Mouse (Mus musculus) stomach, embryonic 14.5 days (tissue): Measurements from ENCODE around the gene Smarce1. TPM values are rescaled to one million over a fixed set of nuclear protein-coding genes. Genes with fewer than 3 reads are reported as not detected.
"Not testable (repeated sequence)": the region's sequence is repeated elsewhere in the genome, so short reads cannot be mapped to it uniquely, and the experiment has no call there.

Experiments
- ATAC-seq: fragments of 200-750 bp; cut with Nextera tagmentation; 2 replicates; pipeline ENCODE4 v1.8.0; 2017; ENCODE audit warnings: low read depth, moderate TSS enrichment; ENCODE audit not compliant: insufficient number of reproducible peaks, insufficient read depth, low FRiP score
- H3K27ac ChIP-seq: fragments of 300-500 bp; sonication (generic); 2 replicates; pipeline ENCODE4 v1.5.1; 2014; ENCODE audit warnings: mild to moderate bottlenecking, low read length, moderate library complexity, mixed read lengths
- H3K27me3 ChIP-seq: fragments of 300-500 bp; sonication (generic); 2 replicates; pipeline ENCODE4 v1.6.1; 2014; ENCODE audit warnings: low read length, control low read depth, mixed read lengths; ENCODE audit not compliant: control insufficient read depth, insufficient read depth
- H3K36me3 ChIP-seq: fragments of 300-500 bp; sonication (generic); 2 replicates; pipeline ENCODE4 v1.6.1; 2014; ENCODE audit warnings: mild to moderate bottlenecking, control low read depth, low read length, moderate library complexity, mixed read lengths; ENCODE audit not compliant: control insufficient read depth, insufficient read depth
- H3K4me1 ChIP-seq: fragments of 300-500 bp; sonication (generic); 2 replicates; pipeline ENCODE4 v1.6.1; 2014; ENCODE audit warnings: low read length, control low read depth, mixed read lengths; ENCODE audit not compliant: control insufficient read depth, insufficient read depth
- H3K4me2 ChIP-seq: fragments of 300-500 bp; sonication (generic); replicated peaks from 2 replicates; pipeline ENCODE4 v1.6.1; 2014; ENCODE audit warnings: low read depth, low read length, control low read depth
- H3K4me3 ChIP-seq: fragments of 300-500 bp; sonication (generic); 2 replicates; pipeline ENCODE4 v1.5.1; 2014; ENCODE audit warnings: low read depth, low read length, control low read depth
- H3K9ac ChIP-seq: fragments of 300-500 bp; sonication (generic); replicated peaks from 2 replicates; pipeline ENCODE4 v1.6.1; 2014; ENCODE audit warnings: low read depth, mild to moderate bottlenecking, control low read depth, low read length, moderate library complexity, mixed read lengths
- H3K9me3 ChIP-seq: fragments of 300-500 bp; sonication (generic); 2 replicates; pipeline ENCODE4 v1.6.1; 2016; ENCODE audit warnings: low read depth, low read length, control low read depth; ENCODE audit not compliant: control insufficient read depth
- WGBS: fragments of 180-500 bp; shearing (Covaris S2); extraction: QIAGEN DNeasy Blood & Tissue Kit; methylation state at CpG from one replicate; pipeline ENCODE4 v1.1.7; 2014; 5-methylcytosine and 5-hydroxymethylcytosine counted together
- polyA plus RNA-seq: library from polyadenylated mRNA; unstranded; fragments of >200 nt; fragmentation: Nextera tagmentation; extraction: Ambion mirVana; gene quantifications from 2 replicates; pipeline ENCODE4 v1.2.1, GENCODE M21; 2014

The Smarce1 gene
- polyA plus RNA-seq, 1 experiment from 2014 or later = 156 TPM

GRCm38 (mm10) chr11:99255316-99255715 is 24.5 kb upstream of the Smarce1 start:
- Histone ChIP-seq H3K9ac (no peak overlapping the region), H3K4me3 (no peak overlapping the region), H3K27me3 (no peaks in the 10 kb centered on the region), H3K4me1 (no peaks in the 10 kb centered on the region), H3K27ac (no peak overlapping the region), H3K36me3 (no peaks in the 10 kb centered on the region), H3K4me2 (no peak overlapping the region), H3K9me3 (no peaks in the 10 kb centered on the region)
- 90% methylated on average over 8 of the region's 8 CpGs for WGBS
- no peak for ATAC-seq

DNA sequence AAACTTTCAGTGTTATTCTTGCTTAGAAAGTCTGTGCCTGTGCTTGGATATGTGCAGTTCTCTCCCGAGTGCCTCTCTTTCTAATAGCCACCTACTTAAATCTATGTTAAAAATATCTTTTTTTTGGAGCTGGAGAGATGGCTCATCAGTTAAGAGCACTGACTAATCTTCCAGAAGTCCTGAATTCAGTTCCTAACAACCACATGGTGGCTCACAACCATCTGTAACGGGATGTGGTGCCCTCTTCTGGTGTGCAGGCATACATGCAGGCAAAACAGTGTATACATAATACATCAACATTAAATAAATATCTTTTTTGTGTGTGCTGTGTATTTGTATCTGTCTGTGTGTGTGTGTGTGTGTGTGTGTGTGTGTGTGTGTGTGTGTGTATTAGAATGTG is 23.1 kb upstream of the Smarce1 start:
- H3K4me2 ChIP-seq = no peak overlapping the region
- no peak for ATAC-seq
- H3K27ac ChIP-seq = no peak overlapping the region
- H3K9me3 ChIP-seq = no peaks in the 10 kb centered on the region
- no peak overlapping the region for H3K4me3 ChIP-seq
- 63% methylated on average over 2 of the region's 2 CpGs for WGBS
- H3K4me1 ChIP-seq = no peaks in the 10 kb centered on the region
- no peak overlapping the region for H3K9ac ChIP-seq
- H3K27me3 ChIP-seq = no peaks in the 10 kb centered on the region
- H3K36me3 ChIP-seq = no peaks in the 10 kb centered on the region

DNA sequence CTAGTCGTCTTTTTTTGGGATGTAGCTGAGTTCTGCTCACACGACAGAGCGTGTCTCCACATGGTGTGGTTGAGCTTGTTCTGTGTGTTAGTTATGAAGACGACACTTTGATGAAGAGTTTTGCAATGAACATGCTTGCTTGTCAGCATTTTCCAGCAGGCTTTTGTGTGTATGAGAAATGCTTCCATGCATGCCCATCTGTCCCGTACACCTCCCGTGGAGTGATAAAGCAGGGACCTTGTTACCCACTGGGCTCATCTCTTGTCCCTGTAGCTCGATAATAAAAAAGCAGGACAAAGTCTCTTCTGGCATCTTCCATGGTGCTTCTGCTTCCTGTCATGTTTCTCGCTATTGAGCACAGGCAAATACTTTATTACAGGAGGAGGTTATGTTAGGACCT is 21.9 kb upstream of the Smarce1 start:
- H3K36me3 ChIP-seq = no peaks in the 10 kb centered on the region
- no peak overlapping the region for H3K4me3 ChIP-seq
- H3K9me3 ChIP-seq = no peaks in the 10 kb centered on the region
- no peak overlapping the region for H3K27ac ChIP-seq
- no peaks in the 10 kb centered on the region for H3K4me1 ChIP-seq
- ATAC-seq = no peak
- no peak overlapping the region for H3K4me2 ChIP-seq
- no peaks in the 10 kb centered on the region for H3K27me3 ChIP-seq
- H3K9ac ChIP-seq = no peak overlapping the region
- 76% methylated on average over 8 of the region's 8 CpGs for WGBS

DNA sequence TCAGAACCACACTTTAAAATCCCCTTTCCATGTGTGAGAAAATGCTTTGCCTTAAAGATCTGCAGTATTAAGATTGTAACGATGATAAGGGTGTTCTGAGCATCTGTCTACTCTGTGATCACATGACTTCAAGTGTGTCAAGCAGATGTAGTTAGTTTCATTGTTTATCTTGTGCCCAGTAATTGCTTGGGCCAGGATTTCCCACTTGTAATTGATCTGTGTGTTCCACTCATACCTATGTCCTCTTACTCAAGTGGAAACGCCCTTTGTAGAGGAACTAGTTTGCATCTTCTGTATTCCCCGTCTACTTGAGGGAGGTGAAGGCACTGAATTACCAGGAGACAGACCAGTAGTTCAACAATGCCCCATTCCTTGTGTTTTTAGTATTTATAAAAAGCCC is 19.8 kb upstream of the Smarce1 start:
- no peaks in the 10 kb centered on the region for H3K27me3 ChIP-seq
- ATAC-seq = no peak
- WGBS = 52% methylated on average over 3 of the region's 3 CpGs

DNA sequence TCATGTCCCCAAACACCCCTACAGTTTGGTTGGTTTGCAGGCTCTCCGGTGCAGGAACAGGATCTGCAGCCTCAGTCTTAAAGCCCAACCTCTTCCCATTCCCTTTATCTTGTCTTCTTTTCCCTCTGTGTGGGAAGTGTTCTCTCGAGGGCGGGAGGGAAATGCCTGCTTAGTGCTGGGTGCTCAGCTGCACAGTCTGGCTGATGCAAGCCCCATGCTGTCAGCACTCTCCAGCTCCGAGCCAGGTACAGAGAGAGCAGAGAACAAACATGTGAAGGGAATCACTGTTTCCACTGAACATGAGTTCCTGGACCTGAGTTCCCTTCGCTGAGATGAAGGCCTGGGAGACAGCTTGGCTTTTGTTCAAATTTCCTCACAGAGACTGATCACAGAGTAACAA is 19.4 kb upstream of the Smarce1 start:
- Histone ChIP-seq H3K9ac (no peak overlapping the region), H3K4me2 (no peak overlapping the region), H3K9me3 (no peaks in the 10 kb centered on the region), H3K4me1 (no peaks in the 10 kb centered on the region), H3K36me3 (no peaks in the 10 kb centered on the region), H3K27ac (no peak overlapping the region), H3K27me3 (no peaks in the 10 kb centered on the region), H3K4me3 (no peak overlapping the region)
- ATAC-seq = no peak
- 47% methylated on average over 5 of the region's 5 CpGs for WGBS

More for the DNA sequence above, 19.8 kb upstream of the Smarce1 start:
- Histone ChIP-seq H3K27ac (no peak overlapping the region), H3K4me2 (no peak overlapping the region), H3K9ac (no peak overlapping the region), H3K36me3 (no peaks in the 10 kb centered on the region), H3K9me3 (no peaks in the 10 kb centered on the region), H3K4me3 (no peak overlapping the region), H3K4me1 (no peaks in the 10 kb centered on the region)

- Histone ChIP-seq H3K9me3 (no peaks in the 10 kb centered on the region), H3K4me1 (no peaks in the 10 kb centered on the region), H3K36me3 (no peaks in the 10 kb centered on the region), H3K27ac (no peak overlapping the region), H3K9ac (no peak overlapping the region), H3K4me2 (no peak overlapping the region), H3K4me3 (no peak overlapping the region), H3K27me3 (no peaks in the 10 kb centered on the region)
- ATAC-seq = no peak
- WGBS = 59% methylated on average over 4 of the region's 4 CpGs
Measured at GRCm38 (mm10) chr11:99249115-99249514, 18.3 kb upstream of the Smarce1 start.

- Histone ChIP-seq H3K27ac (no peak overlapping the region), H3K9me3 (no peaks in the 10 kb centered on the region), H3K4me2 (no peak overlapping the region), H3K36me3 (no peaks in the 10 kb centered on the region), H3K9ac (no peak overlapping the region), H3K27me3 (no peaks in the 10 kb centered on the region), H3K4me3 (no peak overlapping the region), H3K4me1 (no peaks in the 10 kb centered on the region; the same call in 1 of the 2 replicates)
- ATAC-seq = no peak
- WGBS = 98% methylated on average over 4 of the region's 4 CpGs
Measured at GRCm38 (mm10) chr11:99247916-99248315, 17.1 kb upstream of the Smarce1 start.

- not testable (repeated sequence) for H3K27me3 ChIP-seq, H3K27ac ChIP-seq, H3K4me3 ChIP-seq, ATAC-seq, H3K9ac ChIP-seq, H3K4me2 ChIP-seq, H3K36me3 ChIP-seq, H3K9me3 ChIP-seq, H3K4me1 ChIP-seq
- WGBS = 52% methylated on average over 3 of the region's 3 CpGs
Measured at GRCm38 (mm10) chr11:99244519-99244918, 13.7 kb upstream of the Smarce1 start.

DNA sequence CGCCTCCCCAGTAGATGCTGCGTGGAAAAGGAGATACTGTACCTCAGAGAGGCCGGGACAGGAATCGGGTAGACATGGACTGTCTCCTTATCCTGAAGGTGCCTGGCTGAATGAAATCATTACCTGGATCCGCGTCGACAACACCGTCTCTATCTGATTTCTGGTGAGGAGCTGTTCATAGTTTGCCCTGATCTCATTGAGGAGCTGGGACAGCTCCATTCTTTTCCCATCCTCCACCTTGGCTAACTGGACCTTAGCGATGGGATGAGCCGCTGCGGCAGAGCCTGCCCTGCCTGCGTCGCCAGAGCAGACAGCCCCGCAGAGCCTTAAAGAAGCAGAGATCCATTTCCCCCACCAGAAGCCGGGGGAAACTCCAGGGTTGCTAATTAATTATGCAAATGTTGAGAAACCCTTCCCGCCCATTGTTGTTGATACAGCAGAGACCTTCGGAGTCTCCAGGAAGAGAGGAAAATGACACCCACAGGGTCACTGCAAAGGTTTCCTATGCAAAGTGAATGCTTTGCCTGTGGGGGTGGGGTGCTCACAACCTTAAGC is 13.1 kb upstream of the Smarce1 start, which contains the start of gene Krt222:
Gene Krt222 (minus strand): TSS at position 266 of the 555 bp plus-strand sequence.
- 0 out of 2 replicates have a peak within 1 kb of the TSS, but pooled peaks have one; percentile 4 for H3K9ac ChIP-seq
- H3K4me3 ChIP-seq = peak within 1 kb of the TSS; percentile 18; the same call in 1 of the 2 replicates

More for the DNA sequence above, 13.1 kb upstream of the Smarce1 start, which contains the start of gene Krt222:
- Histone ChIP-seq H3K27me3 (no peaks in the 10 kb centered on the region), H3K4me1 (no peaks in the 10 kb centered on the region; the same call in 1 of the 2 replicates), H3K9me3 (no peaks in the 10 kb centered on the region), H3K36me3 (no peaks in the 10 kb centered on the region), H3K4me2 (peak within 1 kb of the TSS; percentile 42), H3K27ac (no peak within 1 kb of the TSS)
- WGBS = 5% methylated on average over 17 of the region's 17 CpGs
- ATAC-seq = no peak
